Mouse (Mus musculus) cerebellum, adult 2 months (tissue): Measurements from ENCODE around the gene Cadm2.

Source experiments
- CTCF ChIP-seq: fragments of 200-500 bp; IDR thresholded peaks from 2 replicates; pipeline ENCODE4 v1.5.1; 2011; ENCODE audit warnings: low read depth, mild to moderate bottlenecking, control low read depth, low read length, moderate library complexity, borderline replicate concordance; ENCODE audit not compliant: insufficient read depth
- POLR2A ChIP-seq: fragments of 200-500 bp; IDR thresholded peaks from 2 replicates; pipeline ENCODE4 v1.6.1; 2011; ENCODE audit warnings: low read length, control low read depth, borderline replicate concordance; ENCODE audit not compliant: insufficient read depth

- TF ChIP-seq POLR2A (no peak), CTCF (no peak)
Observed at GRCm38 (mm10) chr16:66769545-66769944, 851.2 kb downstream of the Cadm2 start.
